Mouse (Mus musculus): ENCODE data around the gene Gm20425.

The Gm20425 gene

DNA sequence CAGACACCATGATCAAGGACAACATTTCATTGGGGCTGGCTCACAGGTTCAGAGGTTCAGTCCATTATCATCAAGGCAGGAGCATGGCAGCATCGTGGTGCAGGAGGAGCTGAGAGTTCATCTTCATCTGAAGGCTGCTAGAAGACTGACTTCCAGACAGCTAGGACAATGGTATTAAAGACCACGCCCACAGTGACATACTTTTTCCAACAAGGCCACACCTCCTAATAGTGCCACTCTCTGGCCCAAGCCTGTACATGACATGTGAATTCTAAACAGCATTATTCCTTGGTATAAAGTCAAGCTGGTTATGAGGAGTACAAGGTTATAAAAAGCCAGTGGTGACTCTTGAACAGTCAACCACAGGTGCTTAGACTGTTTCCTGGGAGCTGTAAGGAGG is 75.5 kb downstream of the Gm20425 start:
- CTCF ChIA-PET: no interaction called here

DNA sequence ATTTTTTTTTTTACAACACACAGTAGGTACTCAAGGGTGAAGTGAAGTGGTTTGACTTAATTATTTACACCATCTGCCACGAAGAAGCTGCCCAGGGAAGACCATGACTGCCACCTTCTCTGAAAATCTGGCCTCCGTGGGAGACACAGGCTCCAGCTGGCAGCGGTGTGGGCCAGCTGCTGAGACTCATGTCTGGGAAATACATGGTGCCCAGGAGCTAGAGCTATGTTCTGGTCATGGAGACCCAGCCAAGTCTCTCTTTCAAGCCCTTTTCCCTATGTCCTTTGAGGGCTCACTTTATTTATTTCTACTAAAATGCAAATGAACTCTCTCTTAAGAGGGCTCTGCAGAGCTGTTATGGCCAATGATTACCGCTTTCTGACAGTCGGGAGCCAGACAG is 76.8 kb downstream of the Gm20425 start:
- CTCF ChIA-PET: no interaction called here

DNA sequence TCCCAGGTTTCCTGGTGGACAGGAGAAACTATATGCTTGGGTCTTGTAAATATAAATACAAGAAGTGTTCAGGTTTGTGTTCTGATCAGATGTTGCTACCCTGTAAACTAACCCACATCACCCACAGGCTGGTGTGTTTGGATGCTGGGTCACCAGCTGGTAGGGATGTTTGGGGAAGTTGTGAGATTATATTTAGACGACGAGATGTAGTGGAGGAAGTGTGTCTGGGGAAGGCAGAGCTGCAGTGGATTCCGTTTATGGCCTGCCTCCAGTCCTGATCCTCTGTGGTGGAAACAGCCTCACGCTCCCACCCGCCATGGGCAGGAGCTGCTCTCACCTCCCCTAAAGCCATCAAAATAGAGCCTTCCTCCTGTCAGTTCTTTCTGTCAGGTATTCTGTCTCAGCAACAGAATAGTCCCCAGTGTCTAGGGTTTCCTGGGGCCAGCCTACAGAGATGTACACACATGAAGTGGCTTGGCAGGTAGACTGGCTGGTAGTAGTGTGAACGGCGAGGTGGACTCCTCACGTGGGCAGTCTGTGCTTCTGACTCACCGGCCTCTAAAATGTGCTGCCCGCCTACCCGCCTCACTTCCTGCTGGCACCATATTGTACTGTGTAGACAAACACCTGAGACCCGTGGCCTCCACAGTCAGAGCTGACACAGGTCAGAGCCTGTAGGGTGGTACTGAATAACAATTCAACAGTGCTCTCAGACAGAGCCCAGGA is 80.9 kb downstream of the Gm20425 start:
- CTCF ChIA-PET: no interaction called here

DNA sequence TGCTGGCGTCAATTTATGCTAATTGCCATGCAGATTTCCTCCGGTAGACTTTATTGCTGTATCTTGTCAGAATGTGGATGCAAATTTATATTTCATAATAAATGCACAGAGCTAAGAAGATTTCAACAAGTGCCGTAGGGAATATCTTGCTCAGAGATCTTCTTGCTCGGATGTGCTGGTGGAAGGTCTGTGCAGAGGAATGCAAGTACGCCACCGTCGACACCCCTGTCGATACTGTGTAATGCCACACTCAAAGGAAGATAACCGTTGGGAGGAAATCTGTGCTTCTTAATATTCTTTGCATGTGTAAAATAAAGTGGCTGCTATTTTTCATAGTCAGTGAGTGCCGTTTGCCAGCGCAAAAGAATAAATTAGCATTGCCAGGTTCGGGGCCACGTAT is 83.0 kb downstream of the Gm20425 start:
- CTCF ChIA-PET: no interaction called here

DNA sequence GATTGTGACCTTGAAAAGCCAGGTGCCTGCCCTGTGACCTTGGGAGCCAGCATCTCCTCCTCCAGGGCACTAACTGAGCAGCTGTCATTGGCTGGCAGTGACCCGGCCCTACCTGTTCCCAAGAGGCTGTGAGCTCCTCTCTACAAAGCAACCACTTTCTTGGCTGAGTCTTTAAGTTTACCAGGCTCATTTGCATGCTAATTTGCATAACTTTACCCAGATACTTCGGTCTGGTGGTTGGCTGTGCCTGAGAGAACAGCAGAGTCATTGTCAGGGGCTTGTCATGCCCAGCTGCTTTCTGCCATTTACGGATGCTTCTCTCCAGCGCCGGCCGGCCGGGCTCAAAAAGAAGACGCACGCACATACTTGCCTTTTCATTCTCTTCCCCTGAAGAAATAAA is 83.4 kb downstream of the Gm20425 start:
- CTCF ChIA-PET: no interaction called here

DNA sequence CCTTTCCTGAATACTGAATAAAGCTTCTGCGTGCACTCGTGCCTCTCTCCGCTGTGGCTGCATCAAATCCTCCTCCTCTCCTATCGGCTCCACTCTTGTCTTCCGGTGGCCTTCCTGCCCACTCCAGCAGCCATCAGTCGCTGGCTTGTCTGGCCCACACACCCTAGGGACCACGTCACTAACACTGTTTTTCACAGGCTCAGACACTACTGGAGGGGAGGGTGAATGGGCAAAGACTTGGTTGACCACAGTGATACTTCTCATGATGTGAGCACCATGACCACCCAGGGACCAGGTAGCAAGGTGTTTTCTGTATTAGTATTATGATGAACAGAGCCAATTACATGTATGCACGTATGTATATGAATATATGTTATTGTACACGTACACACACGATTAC is 83.8 kb downstream of the Gm20425 start:
- CTCF ChIA-PET: no interaction called here

DNA sequence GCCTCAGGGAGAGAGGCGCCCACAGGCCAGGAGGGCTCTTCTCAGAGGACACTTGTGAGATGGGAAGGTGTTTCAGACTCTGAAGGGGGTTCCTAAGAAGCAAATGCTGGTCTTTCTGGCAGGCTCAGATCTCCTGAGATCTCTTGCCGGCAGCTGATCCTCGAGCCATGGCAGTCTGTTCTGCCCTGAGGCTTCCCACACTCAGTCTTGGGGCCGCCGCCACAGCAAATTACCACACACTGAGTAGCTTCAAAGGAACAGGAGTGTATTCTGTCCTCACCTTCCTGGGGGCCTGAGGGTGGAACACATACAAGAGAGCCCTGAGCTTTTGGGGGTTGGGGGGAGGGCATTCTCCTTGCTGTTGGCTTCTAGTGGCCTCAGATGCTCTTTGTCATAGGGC is 84.8 kb downstream of the Gm20425 start:
- CTCF ChIA-PET: no interaction called here

DNA sequence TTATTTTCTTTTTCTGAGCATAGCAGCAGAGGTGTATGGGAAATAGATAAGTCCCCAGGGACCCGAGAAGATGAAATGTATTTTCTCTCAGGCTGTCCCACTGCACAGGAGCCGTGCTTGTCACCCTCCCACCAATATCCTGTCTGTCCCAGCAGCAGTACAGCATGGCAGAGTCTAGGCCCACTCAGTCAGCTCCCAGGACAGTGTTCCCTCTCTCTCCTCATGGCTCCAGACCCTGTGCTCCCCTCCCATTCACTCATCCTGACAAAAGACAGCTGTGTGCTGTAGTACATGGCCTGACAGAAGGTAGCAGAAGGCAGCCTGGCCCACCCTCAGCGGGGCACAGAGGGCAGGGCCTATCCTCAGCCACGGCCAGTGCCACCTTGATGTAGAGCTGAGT is 86.2 kb downstream of the Gm20425 start:
- CTCF ChIA-PET: no interaction called here

DNA sequence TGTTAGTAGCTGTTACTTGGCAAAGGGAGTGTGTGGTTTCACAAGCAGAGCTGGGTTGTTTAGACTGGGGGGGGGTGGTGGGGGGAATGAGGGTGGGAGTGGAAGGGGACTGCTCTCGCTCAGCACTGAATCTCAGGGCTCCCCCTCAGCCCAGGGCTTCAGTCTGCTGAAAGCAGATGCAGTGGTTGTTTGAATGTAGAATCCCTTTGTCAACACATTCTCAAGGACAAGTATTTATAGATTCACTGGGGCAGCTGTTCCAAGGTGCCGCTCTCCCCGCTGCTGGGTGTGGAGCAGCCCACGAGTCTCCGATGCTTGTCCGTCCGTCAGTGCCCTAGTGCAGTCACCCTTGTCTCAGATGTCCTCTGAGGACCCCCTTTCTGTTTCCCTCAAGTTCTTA is 88.8 kb downstream of the Gm20425 start:
- CTCF ChIA-PET: interaction anchor here (0.6 kb wide), 2 partner anchors 15 to 151 kb away, joined by 7 to 8 read pairs; no protein-coding TSS in a partner anchor

DNA sequence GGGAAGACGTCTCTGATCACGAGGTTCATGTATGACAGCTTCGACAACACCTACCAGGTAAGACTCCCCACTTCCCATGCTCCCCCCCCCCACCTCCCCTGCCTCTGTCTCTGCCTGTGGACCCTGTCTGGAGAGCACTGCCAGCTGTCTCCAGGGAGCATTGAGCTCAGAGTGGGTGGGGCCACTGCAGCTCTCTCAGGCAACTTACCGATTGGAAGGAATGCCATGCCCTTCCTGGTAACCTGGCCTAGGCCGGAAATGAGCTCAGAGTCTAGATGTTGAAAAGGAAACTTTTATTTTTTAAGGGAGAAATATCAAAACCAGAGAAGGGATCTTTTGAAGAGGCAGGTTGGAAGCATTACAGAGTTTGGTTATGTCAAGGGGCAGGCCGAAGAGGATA is 89.7 kb downstream of the Gm20425 start:
- CTCF ChIA-PET: no interaction called here

Measured in spleen, embryonic (tissue).